In the genomic region with DNA sequence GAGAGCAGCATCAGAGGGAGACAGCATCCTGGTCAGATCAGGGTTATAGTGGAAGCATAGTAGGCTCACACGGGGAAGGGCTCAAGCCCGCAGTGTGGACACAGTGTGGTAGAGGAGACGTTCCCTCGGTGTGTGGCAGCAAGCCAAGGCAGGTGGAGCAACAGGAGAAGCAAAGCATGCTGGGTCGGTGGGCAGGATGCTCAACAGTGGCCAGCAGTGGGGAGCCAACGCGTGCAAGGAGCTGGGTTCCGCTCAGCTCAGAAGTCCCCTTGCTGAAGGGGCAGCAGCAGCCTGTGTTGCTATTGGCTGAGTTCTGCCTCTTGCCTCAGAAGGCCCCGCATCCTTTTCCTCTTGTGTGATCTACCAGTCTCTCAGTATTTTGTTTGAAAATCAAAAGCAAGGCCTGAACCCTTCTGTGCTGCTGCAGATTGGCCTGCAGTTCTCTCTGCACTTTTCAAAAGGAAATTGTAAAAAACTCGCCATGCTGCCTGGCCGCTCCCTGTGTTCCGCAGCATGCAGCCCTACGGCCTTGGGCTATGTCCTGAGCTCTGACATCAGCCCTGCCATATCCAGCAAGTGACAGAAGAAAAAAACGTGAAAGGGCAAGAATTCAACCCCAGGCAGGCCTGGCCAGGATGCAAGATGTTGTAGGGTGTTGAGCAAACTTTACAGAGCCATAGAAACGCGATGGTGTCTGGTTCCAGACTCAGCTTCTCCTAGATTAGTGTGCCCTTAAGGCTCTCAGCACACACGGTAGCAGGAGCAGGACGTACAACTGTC, we compare ENCODE assay signal across 11 mouse cellular contexts.
DNase-seq lines count a peak whose midpoint lies in the region; ATAC-seq lines count a peak whose summit lies in the region.
"Had no signal": no experiment of that assay in that cellular context is flagged by ENCODE, and none has a peak within 500 bp of the region (broad histone marks: within the 10 kb centered on the region; RNA-seq: fewer than 3 reads in every experiment).

No protein-coding gene starts in this region.

- peak; percentile 87 for ATAC-seq in CD4-positive, CD25-positive, alpha-beta regulatory T cell, adult 4 months
- ATAC-seq in activated CD4-positive, CD25-positive, alpha-beta regulatory T cell, adult 4 months = peak; percentile 71
- no peak for ATAC-seq in limb, embryonic 12.5 days (ENCODE audit: insufficient number of reproducible peaks, insufficient read depth, low FRiP score, low TSS enrichment, low read depth)

- WGBS in limb, embryonic 12.5 days = 50% methylated on average over 18 of the region's 18 CpGs

- H3K9me3 ChIP-seq in limb, embryonic 12.5 days = no peaks in the 10 kb centered on the region
- H3K9me3 ChIP-seq: embryonic facial prominence, embryonic 15.5 days; liver, embryonic 13.5 days had no signal

- H3K4me3 ChIP-seq in limb, embryonic 12.5 days (replicated peaks) = no peak overlapping the region
- H3K4me3 ChIP-seq: embryonic facial prominence, embryonic 15.5 days; liver, embryonic 13.5 days had no signal

- peak; percentile 29 to 41 for DNase-seq in kidney, postnatal 4 days
- no peak for DNase-seq in kidney, adult 11 months
- DNase-seq in Muller cell, postnatal 12 days (ENCODE audit: inconsistent ontology term) = no peak
- DNase-seq in adipocyte (ENCODE audit: low spot score) = no peak
- DNase-seq: liver, embryonic 13.5 days; right cerebral cortex, adult 18-20 months had no signal

- H3K27ac ChIP-seq in limb, embryonic 12.5 days = 0 out of 2 replicates have a peak overlapping the region, but pooled peaks have one; percentile 8
- H3K27ac ChIP-seq: embryonic facial prominence, embryonic 15.5 days; liver, embryonic 13.5 days had no signal

- H3K36me3 ChIP-seq in limb, embryonic 12.5 days = no peaks in the 10 kb centered on the region
- H3K36me3 ChIP-seq: embryonic facial prominence, embryonic 15.5 days; liver, embryonic 13.5 days had no signal

- no peak overlapping the region for H3K9ac ChIP-seq in limb, embryonic 12.5 days (replicated peaks)
- H3K9ac ChIP-seq: embryonic facial prominence, embryonic 15.5 days; liver, embryonic 13.5 days had no signal

- H3K4me2 ChIP-seq in limb, embryonic 12.5 days = 0 out of 2 replicates have a peak overlapping the region, but pooled peaks have one; percentile 8
- H3K4me2 ChIP-seq: embryonic facial prominence, embryonic 15.5 days; heart, embryonic 11.5 days; liver, embryonic 13.5 days had no signal

- H3K4me1 ChIP-seq in limb, embryonic 12.5 days (replicated peaks) = peaks cover 15% of the 10 kb centered on the region
- H3K4me1 ChIP-seq: embryonic facial prominence, embryonic 15.5 days; liver, embryonic 13.5 days had no signal

- H3K27me3 ChIP-seq in limb, embryonic 12.5 days = peaks cover 3% of the 10 kb centered on the region; the same call in 1 of the 2 replicates
- H3K27me3 ChIP-seq: embryonic facial prominence, embryonic 15.5 days; liver, embryonic 13.5 days had no signal

Comparison
In these comparisons a context has a peak if more than half of its experiments do, and no peak if none do; other contexts are left out.
1. DNase-seq: peak in kidney, postnatal 4 days (2 of 2); none in kidney, adult 11 months (single experiment), Muller cell, postnatal 12 days (single experiment) and adipocyte (single experiment).